Mouse (Mus musculus) E14TG2a.4 (cell line): ENCODE results near the gene Peli2.

Experiments
- H3K27me3 ChIP-seq: 2 replicates; pipeline ENCODE4 v1.6.1; 2014; ENCODE audit warnings: low read length, control low read depth; ENCODE audit not compliant: insufficient read depth
- H3K36me3 ChIP-seq: 2 replicates; pipeline ENCODE4 v1.6.1; 2014; ENCODE audit warnings: low read length, control low read depth; ENCODE audit not compliant: insufficient read depth
- H3K4me1 ChIP-seq: replicated peaks from 2 replicates; pipeline ENCODE4 v1.6.1; 2014; ENCODE audit warnings: low read depth, low read length, control low read depth
- H3K4me3 ChIP-seq: replicated peaks from 2 replicates; pipeline ENCODE4 v1.5.1; 2014; ENCODE audit warnings: mild to moderate bottlenecking, low read length
- H3K9me3 ChIP-seq: 2 replicates; pipeline ENCODE4 v1.6.1; 2014; ENCODE audit warnings: low read length, control low read depth
- CTCF ChIP-seq: conservative IDR thresholded peaks from 2 replicates; pipeline ENCODE4 v1.5.1; 2014; ENCODE audit warnings: low read length
- NANOG ChIP-seq: IDR thresholded peaks from 2 replicates; pipeline ENCODE4 v1.6.1; 2014; ENCODE audit warnings: borderline replicate concordance, low read length, mixed read lengths
- POU5F1 ChIP-seq: IDR thresholded peaks from 2 replicates; pipeline ENCODE4 v1.6.1; 2014; ENCODE audit warnings: low read length, borderline replicate concordance

Peli2 gene

GRCm38 (mm10) chr14:48162446-48162845, 41.8 kb downstream of the Peli2 start:
- TF ChIP-seq CTCF (no peak), NANOG (no peak), POU5F1 (no peak)
- H3K9me3 ChIP-seq: peaks cover 20% of the 10 kb centered on the region

GRCm38 (mm10) chr14:48164917-48165316, 44.3 kb downstream of the Peli2 start:
- Histone ChIP-seq H3K4me1 (no peaks in the 10 kb centered on the region), H3K36me3 (no peaks in the 10 kb centered on the region), H3K27me3 (no peaks in the 10 kb centered on the region), H3K9me3 (peaks cover 20% of the 10 kb centered on the region), H3K4me3 (no peak overlapping the region)
- TF ChIP-seq NANOG (no peak), CTCF (no peak), POU5F1 (no peak)

More at GRCm38 (mm10) chr14:48162446-48162845, 41.8 kb downstream of the Peli2 start:
- Histone ChIP-seq H3K4me3 (no peak overlapping the region), H3K27me3 (no peaks in the 10 kb centered on the region), H3K4me1 (0 out of 2 replicates have a peak, but pooled peaks cover 2% of the 10 kb centered on the region), H3K36me3 (no peaks in the 10 kb centered on the region)

- no peaks in the 10 kb centered on the region for H3K36me3 ChIP-seq
- no peaks in the 10 kb centered on the region for H3K4me1 ChIP-seq
- TF ChIP-seq POU5F1: no peak
- no peak for TF ChIP-seq CTCF
- no peak for TF ChIP-seq NANOG
- H3K9me3 ChIP-seq: peaks cover 11% of the 10 kb centered on the region
- H3K27me3 ChIP-seq: no peaks in the 10 kb centered on the region
- H3K4me3 ChIP-seq: no peak overlapping the region
These were observed 45.8 kb downstream of the Peli2 start for GRCm38 (mm10) chr14:48166396-48166795.

GRCm38 (mm10) chr14:48167020-48167419, 46.4 kb downstream of the Peli2 start:
- H3K27me3 ChIP-seq: no peaks in the 10 kb centered on the region
- no peaks in the 10 kb centered on the region for H3K36me3 ChIP-seq
- TF ChIP-seq NANOG (no peak), CTCF (no peak), POU5F1 (no peak)
- peaks cover 11% of the 10 kb centered on the region for H3K9me3 ChIP-seq
- no peak overlapping the region for H3K4me3 ChIP-seq
- H3K4me1 ChIP-seq: 0 out of 2 replicates have a peak, but pooled peaks cover 4% of the 10 kb centered on the region

GRCm38 (mm10) chr14:48168116-48168515, 47.5 kb downstream of the Peli2 start:
- Histone ChIP-seq H3K27me3 (no peaks in the 10 kb centered on the region), H3K4me3 (no peak overlapping the region), H3K4me1 (peaks cover 11% of the 10 kb centered on the region; the same call in 1 of the 2 replicates), H3K36me3 (no peaks in the 10 kb centered on the region), H3K9me3 (peaks cover 11% of the 10 kb centered on the region)
- TF ChIP-seq POU5F1 (no peak), NANOG (no peak), CTCF (no peak)

- Histone ChIP-seq H3K4me3 (no peak overlapping the region), H3K9me3 (peaks cover 8% of the 10 kb centered on the region), H3K36me3 (no peaks in the 10 kb centered on the region), H3K4me1 (peaks cover 11% of the 10 kb centered on the region; the same call in 1 of the 2 replicates), H3K27me3 (no peaks in the 10 kb centered on the region)
- TF ChIP-seq NANOG: no peak
- no peak for TF ChIP-seq CTCF
- no peak for TF ChIP-seq POU5F1
These were observed 49.3 kb downstream of the Peli2 start for GRCm38 (mm10) chr14:48169970-48170369.

- no peaks in the 10 kb centered on the region for H3K36me3 ChIP-seq
- TF ChIP-seq CTCF (no peak), NANOG (no peak), POU5F1 (no peak)
- no peak overlapping the region for H3K4me3 ChIP-seq
- H3K9me3 ChIP-seq: no peaks in the 10 kb centered on the region
- H3K27me3 ChIP-seq: no peaks in the 10 kb centered on the region
- peaks cover 11% of the 10 kb centered on the region; the same call in 1 of the 2 replicates for H3K4me1 ChIP-seq
These were observed 50.6 kb downstream of the Peli2 start for GRCm38 (mm10) chr14:48171268-48171667.

- Histone ChIP-seq H3K27me3 (no peaks in the 10 kb centered on the region), H3K4me1 (peaks cover 11% of the 10 kb centered on the region; the same call in 1 of the 2 replicates), H3K36me3 (no peaks in the 10 kb centered on the region), H3K4me3 (no peak overlapping the region), H3K9me3 (no peaks in the 10 kb centered on the region)
- no peak for TF ChIP-seq POU5F1
- TF ChIP-seq NANOG: no peak
- TF ChIP-seq CTCF: no peak
These were observed 51.4 kb downstream of the Peli2 start for GRCm38 (mm10) chr14:48172026-48172425.

- no peaks in the 10 kb centered on the region for H3K27me3 ChIP-seq
- no peaks in the 10 kb centered on the region for H3K36me3 ChIP-seq
- TF ChIP-seq POU5F1 (no peak), NANOG (no peak)
- peaks cover 11% of the 10 kb centered on the region; the same call in 1 of the 2 replicates for H3K4me1 ChIP-seq
- no peak overlapping the region for H3K4me3 ChIP-seq
- no peaks in the 10 kb centered on the region for H3K9me3 ChIP-seq
These were observed 52.3 kb downstream of the Peli2 start for GRCm38 (mm10) chr14:48172876-48173275.
